Mouse (Mus musculus) gastrocnemius, postnatal 36 days (tissue): ENCODE results near the gene Ddit4. TPM values are rescaled to one million over a fixed set of nuclear protein-coding genes. Genes with fewer than 3 reads are reported as not detected.

ENCODE experiments used
- DNase-seq, 2 experiments: peaks; one replicate each; pipeline ENCODE4 v3.0.0; 2022
- intact Hi-C: fragments of 180-260 bp; cut with DNase I; formaldehyde crosslinking; loops from one replicate; pipeline ENCODE4 v1.15.1; 2025
- total RNA-seq, 2 experiments: library from RNA; stranded (reverse); gene quantifications; 2 replicates each; pipeline ENCODE4 v1.2.3; 2021

The Ddit4 gene
- total RNA-seq, 2 experiments from 2014 or later = 18.2 to 39.3 TPM

- intact Hi-C loops = loop anchor here (2.0 kb wide), 1 partner anchor 18 kb away; no protein-coding TSS in a partner anchor
- no peak for DNase-seq
Measured at GRCm38 (mm10) chr10:59924305-59924704, 27.3 kb downstream of the Ddit4 start.

DNA sequence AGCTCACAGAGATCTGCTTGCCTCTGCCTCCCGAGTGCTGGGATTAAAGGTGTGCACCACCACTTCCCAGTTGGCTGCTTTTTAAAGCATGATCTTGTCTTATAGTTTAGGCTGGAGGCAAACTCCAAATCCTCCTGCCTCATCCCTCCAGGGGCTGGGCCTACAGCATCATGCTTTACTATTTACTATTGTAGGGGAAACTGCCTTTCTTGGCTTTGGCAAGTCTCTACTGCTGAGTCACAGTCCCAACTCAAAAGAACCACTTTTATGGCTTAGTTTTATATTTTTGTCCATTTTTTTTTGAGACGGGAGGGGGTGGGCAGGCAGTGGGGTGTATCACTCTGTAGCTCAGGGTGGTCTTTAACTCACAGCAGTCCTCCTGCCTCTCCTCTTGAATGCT lies 28.1 kb downstream of the Ddit4 start:
- intact Hi-C loops = no loop called here
- no peak for DNase-seq

GRCm38 (mm10) chr10:59920810-59921681 lies 30.6 kb downstream of the Ddit4 start:
- intact Hi-C loops = no loop called here
- DNase-seq = peak; percentile 62 to 82

DNA sequence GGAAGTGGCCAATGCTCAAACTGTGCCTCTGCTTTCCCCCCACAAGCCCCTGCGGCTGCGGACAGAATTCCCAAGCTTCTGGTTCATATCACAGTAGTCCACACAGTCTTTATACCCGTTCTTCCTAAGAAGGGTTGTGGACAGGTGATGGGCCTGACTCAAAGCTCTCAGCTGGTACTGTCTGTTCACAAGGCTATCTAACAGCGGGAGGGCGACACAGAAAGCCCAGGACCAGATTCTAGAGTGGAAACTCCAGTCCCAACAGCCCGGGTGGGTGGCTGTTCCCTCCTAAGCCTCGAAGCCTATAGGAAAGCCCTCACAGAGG lies 31.2 kb downstream of the Ddit4 start:
- intact Hi-C loops = no loop called here
- no peak for DNase-seq

GRCm38 (mm10) chr10:59919494-59920181 lies 32.0 kb downstream of the Ddit4 start:
- intact Hi-C loops = loop anchor here (5.0 kb wide), 1 partner anchor 33 kb away; the partner anchor contains the start of gene Ddit4
- DNase-seq = no peak

DNA sequence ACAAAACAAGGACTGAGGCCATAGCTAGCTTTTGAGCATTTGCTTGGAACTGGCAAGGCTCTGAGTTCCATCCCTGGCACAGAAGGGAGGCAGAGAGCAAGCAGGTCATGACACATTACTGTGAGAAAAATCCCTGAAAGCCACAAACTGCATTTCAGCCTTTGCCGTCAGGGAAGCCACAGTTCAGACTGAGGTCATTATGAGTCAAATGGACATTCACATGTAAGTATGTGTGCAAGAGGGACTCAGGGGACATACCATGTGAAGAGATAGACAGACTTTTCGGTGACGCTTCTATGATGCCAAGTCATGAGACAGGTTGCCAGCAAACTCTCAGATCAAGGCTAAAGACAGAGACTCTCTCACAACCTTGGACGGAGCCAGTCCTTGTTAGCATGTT lies 33.5 kb downstream of the Ddit4 start:
- intact Hi-C loops = loop anchor here (5.0 kb wide), 1 partner anchor 34 kb away; the partner anchor contains the start of gene Ddit4

DNA sequence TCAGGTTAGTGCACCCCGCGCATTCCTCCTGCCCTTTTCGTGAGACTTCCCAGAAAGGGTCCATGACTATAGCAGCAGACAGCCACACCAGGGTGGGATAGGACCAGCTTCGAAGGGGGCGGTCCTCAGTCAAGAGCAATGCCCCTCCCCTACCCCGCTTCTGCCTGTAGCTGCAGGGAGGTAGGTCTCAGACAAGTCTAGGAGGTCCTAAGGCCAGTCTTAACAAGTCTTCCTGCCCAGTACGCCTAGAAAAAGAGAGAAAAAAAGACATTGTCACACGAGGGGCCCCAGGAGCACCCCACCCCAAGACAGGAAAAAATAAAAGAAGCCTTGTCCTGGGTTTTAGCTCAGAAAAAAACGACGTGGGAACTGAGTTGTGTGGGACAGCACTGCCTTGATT lies 35.0 kb downstream of the Ddit4 start:
- DNase-seq = no peak
- intact Hi-C loops = loop anchor here (5.0 kb wide), 1 partner anchor 36 kb away; the partner anchor contains the start of gene Ddit4

More for the DNA sequence above, 33.5 kb downstream of the Ddit4 start:
- DNase-seq = no peak

- DNase-seq = peak in 1 of 2 experiments; percentile 76
- intact Hi-C loops = loop anchor here (5.0 kb wide), 1 partner anchor 36 kb away; the partner anchor contains the start of gene Ddit4
Measured at GRCm38 (mm10) chr10:59916159-59916558, 35.5 kb downstream of the Ddit4 start.

GRCm38 (mm10) chr10:59915196-59915962 lies 36.3 kb downstream of the Ddit4 start:
- intact Hi-C loops = loop anchor here (5.0 kb wide), 1 partner anchor 37 kb away; the partner anchor contains the start of gene Ddit4
- no peak for DNase-seq

DNA sequence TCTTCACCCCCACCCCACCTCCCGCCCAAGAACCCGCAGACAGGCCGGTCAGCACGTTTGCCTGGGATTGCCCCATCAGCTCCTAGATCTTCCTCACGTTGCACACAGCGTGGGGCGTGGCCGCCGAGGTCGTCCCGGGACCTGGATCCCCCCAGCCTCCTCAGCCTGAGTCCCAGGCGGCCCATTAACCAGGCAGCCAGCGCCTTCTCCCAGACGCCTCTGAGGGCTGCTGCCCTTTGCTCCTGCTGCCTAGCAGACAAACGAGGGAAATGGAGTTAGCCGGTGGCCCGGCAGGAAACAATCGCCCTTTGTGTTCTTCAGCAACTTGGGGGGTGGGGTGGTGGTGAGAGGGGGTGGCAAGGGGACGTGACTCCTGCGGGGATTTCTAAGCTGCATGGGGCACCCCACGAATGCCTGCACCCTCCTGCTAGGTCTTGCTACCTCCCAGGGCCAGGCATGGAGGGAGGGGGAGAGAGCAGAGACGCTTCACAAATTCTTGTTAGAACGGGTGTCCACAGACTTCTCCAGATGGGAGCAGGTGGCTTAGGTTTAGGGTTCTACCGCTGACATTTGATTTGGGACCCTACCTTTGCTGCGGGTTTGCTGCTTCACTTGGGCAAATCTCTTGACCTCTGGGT lies 40.0 kb downstream of the Ddit4 start:
- intact Hi-C loops = no loop called here
- DNase-seq = peak in 1 of 2 experiments; percentile 55

DNA sequence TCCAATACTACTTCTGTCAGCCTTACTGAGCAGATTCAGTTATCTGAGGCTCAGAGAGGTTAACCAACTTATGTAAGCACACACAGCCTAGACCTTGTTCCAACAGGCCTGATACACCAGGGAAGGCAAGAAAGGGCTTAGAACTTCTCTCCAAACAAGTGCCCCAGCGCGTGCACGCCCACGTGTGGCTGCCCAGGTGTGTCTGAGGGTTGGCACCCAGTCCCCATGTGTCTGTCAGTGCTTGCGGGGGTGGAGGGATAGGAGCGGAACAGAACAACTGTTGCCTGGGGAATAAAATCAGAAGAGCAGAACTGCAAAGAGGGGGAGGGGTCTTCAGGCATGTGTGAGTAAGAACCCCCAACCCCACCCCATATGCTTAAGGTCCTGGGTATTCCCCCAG lies 40.5 kb downstream of the Ddit4 start:
- intact Hi-C loops = no loop called here
- DNase-seq = no peak

DNA sequence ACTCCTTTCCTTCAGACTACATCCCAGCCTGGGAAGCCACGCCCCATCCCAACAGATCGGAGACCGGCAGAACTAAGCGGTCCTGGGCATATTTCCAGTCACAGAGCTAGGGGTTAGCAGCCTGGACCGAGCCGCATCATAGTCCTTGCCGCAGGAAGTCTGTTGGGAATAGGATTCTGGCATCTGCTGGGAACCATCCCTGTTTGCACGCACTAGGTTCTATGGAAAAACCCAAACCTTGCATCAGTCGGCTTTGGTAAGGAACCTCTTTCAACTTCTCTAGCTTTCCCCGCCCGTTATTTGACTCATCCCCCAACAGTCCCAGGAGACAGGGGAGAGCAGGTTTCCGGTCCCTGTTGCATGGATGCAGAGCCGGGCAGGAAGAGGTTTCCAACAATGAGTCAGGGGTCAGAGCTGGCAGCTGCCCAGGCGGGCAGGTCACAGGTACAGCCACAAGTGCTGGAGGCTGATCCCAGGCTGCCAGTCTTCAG lies 42.2 kb downstream of the Ddit4 start:
- DNase-seq = peak; percentile 46 to 52
- intact Hi-C loops = no loop called here

DNA sequence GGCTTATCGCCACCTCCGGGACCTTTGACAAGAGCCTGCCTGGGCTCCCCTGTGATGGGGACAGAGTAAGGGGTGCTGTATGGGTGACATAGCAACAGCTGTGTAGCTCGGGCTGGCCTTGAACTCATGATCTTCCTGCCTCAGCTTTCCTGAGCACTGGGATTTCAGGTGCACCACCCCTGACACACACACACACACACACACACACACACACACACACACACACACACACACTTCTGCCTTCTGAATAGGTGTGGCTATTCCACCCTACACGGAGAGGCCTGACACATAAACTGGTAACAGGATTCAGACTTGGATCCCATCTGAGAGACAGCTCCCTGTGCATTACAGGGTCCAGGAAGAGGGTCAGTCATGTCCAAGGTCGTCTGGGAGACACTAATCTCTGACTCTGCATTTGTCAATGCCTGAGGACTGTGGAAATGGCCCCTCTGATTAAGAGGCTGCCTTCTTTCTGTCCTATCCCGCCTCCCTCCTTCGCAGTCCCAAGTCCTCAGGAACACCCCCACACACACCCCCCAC lies 42.8 kb downstream of the Ddit4 start:
- DNase-seq = no peak
- intact Hi-C loops = no loop called here

DNA sequence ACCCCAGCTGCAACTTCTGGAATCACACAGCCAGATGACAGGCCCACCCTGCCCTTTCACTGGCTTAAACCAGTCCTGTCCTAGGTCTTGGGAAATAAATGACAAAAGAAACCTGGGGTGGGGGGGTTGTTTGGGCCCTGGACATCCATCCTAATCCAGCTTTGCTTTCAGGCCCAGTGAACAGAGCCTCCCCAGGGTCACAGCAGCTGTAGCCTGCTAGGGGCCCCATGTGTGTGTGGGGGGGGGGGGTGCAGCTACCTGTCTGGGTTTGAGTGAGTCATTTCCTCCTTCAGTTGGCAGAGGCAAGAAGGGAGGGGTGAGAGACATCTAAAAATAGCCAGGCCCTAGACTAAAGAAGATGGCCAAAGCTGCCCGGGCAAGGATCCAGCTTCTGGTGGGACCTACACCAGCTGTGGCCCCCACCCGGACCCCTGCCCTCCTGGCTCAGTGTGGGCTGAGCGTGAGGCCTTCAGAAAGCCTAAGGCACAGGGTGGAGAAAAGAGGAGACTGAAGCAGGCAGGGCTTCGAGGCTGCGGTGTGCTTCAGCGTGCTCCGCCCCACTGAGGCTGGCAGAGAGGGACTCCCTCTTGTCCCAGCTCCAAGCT lies 43.8 kb downstream of the Ddit4 start:
- intact Hi-C loops = no loop called here
- DNase-seq = no peak

- DNase-seq = no peak
- intact Hi-C loops = no loop called here
Measured at GRCm38 (mm10) chr10:59907080-59907609, 44.5 kb downstream of the Ddit4 start.

- DNase-seq = no peak
- intact Hi-C loops = no loop called here
Measured at GRCm38 (mm10) chr10:59903170-59903569, 48.5 kb downstream of the Ddit4 start.

GRCm38 (mm10) chr10:59902606-59902990 lies 49.0 kb downstream of the Ddit4 start:
- intact Hi-C loops = no loop called here
- no peak for DNase-seq

DNA sequence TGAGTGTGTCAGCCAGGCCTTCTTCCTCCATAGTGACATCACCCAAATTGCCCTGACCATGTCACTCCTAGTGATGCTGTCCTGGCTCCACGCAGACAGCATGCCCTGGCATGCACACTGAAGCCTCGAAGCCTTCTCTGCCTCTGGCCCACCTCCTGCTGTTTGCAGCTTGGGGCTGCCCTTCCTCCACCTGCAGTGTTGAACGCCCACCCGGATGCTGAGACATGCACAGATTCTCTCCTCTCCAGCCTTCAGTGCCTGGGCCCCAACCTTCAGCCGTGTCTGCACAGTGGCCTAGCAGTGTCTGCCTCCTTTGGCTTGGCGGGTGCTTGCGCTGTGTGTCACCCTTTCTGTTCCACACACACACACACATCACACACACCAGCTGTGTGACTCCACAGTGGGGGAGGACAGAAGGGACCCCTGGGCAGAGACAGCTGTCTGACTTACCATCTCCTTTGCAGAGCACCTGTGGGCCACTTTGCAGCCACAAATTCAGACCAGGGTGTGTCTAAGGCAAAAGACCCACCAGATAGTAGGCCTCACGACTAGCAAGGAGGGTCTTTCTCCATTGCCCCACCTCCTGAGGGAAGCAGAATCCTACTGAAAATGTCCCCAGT lies 49.5 kb downstream of the Ddit4 start:
- intact Hi-C loops = no loop called here
- no peak for DNase-seq

GRCm38 (mm10) chr10:59901463-59901862 lies 50.2 kb downstream of the Ddit4 start:
- intact Hi-C loops = no loop called here

More at GRCm38 (mm10) chr10:59901463-59901862, 50.2 kb downstream of the Ddit4 start:
- DNase-seq = no peak
